Mouse (Mus musculus) hindbrain, embryonic 10.5 days (tissue): ENCODE results near the gene Lmf1. TPM values are rescaled to one million over a fixed set of nuclear protein-coding genes. Genes with fewer than 3 reads are reported as not detected.

Experiments
- DNase-seq: peaks from one replicate; pipeline ENCODE4 v3.0.0-alpha.2; 2017; ENCODE audit warnings: low spot score
- H3K27ac ChIP-seq: fragments of 300-500 bp; sonication (generic); 2 replicates; pipeline ENCODE4 v1.5.1; 2016; ENCODE audit warnings: mild to moderate bottlenecking, moderate library complexity
- H3K27me3 ChIP-seq: fragments of 300-500 bp; sonication (generic); 2 replicates; pipeline ENCODE4 v1.6.1; 2016; ENCODE audit warnings: mild to moderate bottlenecking; ENCODE audit not compliant: poor library complexity, insufficient read depth, severe bottlenecking
- H3K36me3 ChIP-seq: fragments of 300-500 bp; sonication (generic); 2 replicates; pipeline ENCODE4 v1.6.1; 2016; ENCODE audit warnings: mild to moderate bottlenecking, moderate library complexity
- H3K4me1 ChIP-seq: fragments of 300-500 bp; sonication (generic); replicated peaks from 2 replicates; pipeline ENCODE4 v1.6.1; 2016; ENCODE audit warnings: mild to moderate bottlenecking
- H3K4me3 ChIP-seq: fragments of 300-500 bp; sonication (generic); 2 replicates; pipeline ENCODE4 v1.5.1; 2016; ENCODE audit warnings: mild to moderate bottlenecking, moderate library complexity
- H3K9me3 ChIP-seq: fragments of 300-500 bp; sonication (generic); 2 replicates; pipeline ENCODE4 v1.6.1; 2016; ENCODE audit warnings: mild to moderate bottlenecking, moderate library complexity
- WGBS: fragments of 180-500 bp; shearing (Covaris S2); methylation state at CpG from one replicate; pipeline ENCODE4 v1.1.7; 2016; 5-methylcytosine and 5-hydroxymethylcytosine counted together
- polyA plus RNA-seq: library from polyadenylated mRNA; unstranded; fragments of >200 nt; fragmentation: Nextera tagmentation; extraction: Ambion mirVana; gene quantifications from 2 replicates; pipeline ENCODE4 v1.2.1, GENCODE M21; 2016

Gene Lmf1
- polyA plus RNA-seq, 1 experiment from 2014 or later = 29.4 TPM

- WGBS = 62% methylated on average over 4 of the region's 4 CpGs
- no peak for DNase-seq
- Histone ChIP-seq H3K4me3 (no peak overlapping the region), H3K36me3 (no peaks in the 10 kb centered on the region), H3K27ac (peak overlapping the region; percentile 89), H3K4me1 (peaks cover 79% of the 10 kb centered on the region), H3K27me3 (peaks cover 49% of the 10 kb centered on the region), H3K9me3 (no peaks in the 10 kb centered on the region)
Measured at GRCm38 (mm10) chr17:25559634-25560033, 19.3 kb upstream of the Lmf1 start.

GRCm38 (mm10) chr17:25560554-25561222 is 18.2 kb upstream of the Lmf1 start:
- Histone ChIP-seq H3K27ac (peak overlapping the region; percentile 89), H3K9me3 (no peaks in the 10 kb centered on the region), H3K36me3 (no peaks in the 10 kb centered on the region), H3K4me3 (peak overlapping the region; percentile 11), H3K27me3 (peaks cover 40% of the 10 kb centered on the region), H3K4me1 (peaks cover 78% of the 10 kb centered on the region)
- DNase-seq = peak; percentile 23
- WGBS = 60% methylated on average over 5 of the region's 5 CpGs

GRCm38 (mm10) chr17:25561223-25562028 is 17.5 kb upstream of the Lmf1 start:
- DNase-seq = peak; percentile 85
- H3K27me3 ChIP-seq = peaks cover 41% of the 10 kb centered on the region
- no peaks in the 10 kb centered on the region for H3K36me3 ChIP-seq
- peak overlapping the region; percentile 89 for H3K27ac ChIP-seq
- WGBS = 40% methylated on average over 16 of the region's 16 CpGs
- peak overlapping the region; percentile 11 for H3K4me3 ChIP-seq
- H3K9me3 ChIP-seq = no peaks in the 10 kb centered on the region
- H3K4me1 ChIP-seq = peaks cover 76% of the 10 kb centered on the region

GRCm38 (mm10) chr17:25564481-25564880 is 14.4 kb upstream of the Lmf1 start:
- Histone ChIP-seq H3K36me3 (peaks cover 11% of the 10 kb centered on the region; the same call in 1 of the 2 replicates), H3K27me3 (peaks cover 48% of the 10 kb centered on the region), H3K27ac (0 out of 2 replicates have a peak overlapping the region, but pooled peaks have one; percentile 17), H3K9me3 (no peaks in the 10 kb centered on the region), H3K4me1 (peaks cover 92% of the 10 kb centered on the region), H3K4me3 (no peak overlapping the region)
- 95% methylated on average over 5 of the region's 5 CpGs for WGBS
- no peak for DNase-seq

- Histone ChIP-seq H3K27me3 (peaks cover 54% of the 10 kb centered on the region), H3K36me3 (peaks cover 11% of the 10 kb centered on the region; the same call in 1 of the 2 replicates), H3K4me1 (peaks cover 92% of the 10 kb centered on the region), H3K27ac (peak overlapping the region; percentile 84), H3K9me3 (no peaks in the 10 kb centered on the region), H3K4me3 (peak overlapping the region; percentile 28)
- no peak for DNase-seq
- 45% methylated on average over 6 of the region's 6 CpGs for WGBS
Measured at GRCm38 (mm10) chr17:25565244-25565643, 13.6 kb upstream of the Lmf1 start.

- Histone ChIP-seq H3K27ac (peak overlapping the region; percentile 84; the same call in 1 of the 2 replicates), H3K9me3 (no peaks in the 10 kb centered on the region), H3K4me3 (no peak overlapping the region), H3K4me1 (peaks cover 92% of the 10 kb centered on the region), H3K36me3 (peaks cover 11% of the 10 kb centered on the region; the same call in 1 of the 2 replicates), H3K27me3 (peaks cover 53% of the 10 kb centered on the region)
- 81% methylated on average over 17 of the region's 17 CpGs for WGBS
- no peak for DNase-seq
Measured at GRCm38 (mm10) chr17:25565860-25566600, 12.9 kb upstream of the Lmf1 start.

- peaks cover 11% of the 10 kb centered on the region; the same call in 1 of the 2 replicates for H3K36me3 ChIP-seq
- peaks cover 62% of the 10 kb centered on the region for H3K27me3 ChIP-seq
- H3K9me3 ChIP-seq = no peaks in the 10 kb centered on the region
- H3K4me3 ChIP-seq = peak overlapping the region; percentile 69
- WGBS = 75% methylated on average over 13 of the region's 13 CpGs
- H3K27ac ChIP-seq = peak overlapping the region; percentile 69
- DNase-seq = no peak
- H3K4me1 ChIP-seq = peaks cover 92% of the 10 kb centered on the region
Measured at GRCm38 (mm10) chr17:25567261-25567660, 11.6 kb upstream of the Lmf1 start.

GRCm38 (mm10) chr17:25567745-25568144 is 11.1 kb upstream of the Lmf1 start:
- Histone ChIP-seq H3K27me3 (peaks cover 66% of the 10 kb centered on the region), H3K4me3 (peak overlapping the region; percentile 69)
- DNase-seq = peak; percentile 80

GRCm38 (mm10) chr17:25568206-25568605 is 10.7 kb upstream of the Lmf1 start:
- Histone ChIP-seq H3K27me3 (peaks cover 70% of the 10 kb centered on the region), H3K27ac (peak overlapping the region; percentile 72), H3K4me3 (peak overlapping the region; percentile 69), H3K9me3 (no peaks in the 10 kb centered on the region), H3K36me3 (peaks cover 11% of the 10 kb centered on the region; the same call in 1 of the 2 replicates), H3K4me1 (peaks cover 88% of the 10 kb centered on the region)
- 47% methylated on average over 10 of the region's 10 CpGs for WGBS
- no peak for DNase-seq

More at GRCm38 (mm10) chr17:25567745-25568144, 11.1 kb upstream of the Lmf1 start:
- Histone ChIP-seq H3K4me1 (peaks cover 92% of the 10 kb centered on the region), H3K36me3 (peaks cover 11% of the 10 kb centered on the region; the same call in 1 of the 2 replicates), H3K27ac (peak overlapping the region; percentile 72), H3K9me3 (no peaks in the 10 kb centered on the region)
- WGBS = 19% methylated on average over 14 of the region's 14 CpGs

- Histone ChIP-seq H3K4me1 (peaks cover 81% of the 10 kb centered on the region), H3K36me3 (peaks cover 11% of the 10 kb centered on the region; the same call in 1 of the 2 replicates), H3K27me3 (peaks cover 70% of the 10 kb centered on the region), H3K4me3 (peak overlapping the region; percentile 69), H3K27ac (peak overlapping the region; percentile 86), H3K9me3 (no peaks in the 10 kb centered on the region)
- no peak for DNase-seq
- WGBS = 71% methylated on average over 11 of the region's 11 CpGs
Measured at GRCm38 (mm10) chr17:25568880-25569279, 10.0 kb upstream of the Lmf1 start.

GRCm38 (mm10) chr17:25569833-25570647 is 8.8 kb upstream of the Lmf1 start:
- Histone ChIP-seq H3K4me3 (peak overlapping the region; percentile 69), H3K36me3 (peaks cover 11% of the 10 kb centered on the region; the same call in 1 of the 2 replicates), H3K27ac (peak overlapping the region; percentile 86), H3K27me3 (peaks cover 75% of the 10 kb centered on the region), H3K4me1 (peaks cover 73% of the 10 kb centered on the region), H3K9me3 (no peaks in the 10 kb centered on the region)
- DNase-seq = no peak
- WGBS = 3% methylated on average over 54 of the region's 54 CpGs
